20 mouse cellular contexts compared by ENCODE assay signal in genomic region chr17:43855132-43855531, GRCm38 (mm10). TPM values are rescaled to one million over a fixed set of nuclear protein-coding genes. Genes with fewer than 3 reads are reported as not detected.
DNase-seq lines count a peak whose midpoint lies in the region; ATAC-seq and TF ChIP-seq lines count a peak whose summit lies in the region.
"Had no signal": no experiment of that assay in that cellular context is flagged by ENCODE, and none has a peak within 500 bp of the region (broad histone marks: within the 10 kb centered on the region; RNA-seq: fewer than 3 reads in every experiment).

No protein-coding gene starts in this region.

- DNase-seq in cerebellum, adult 2 months: peak; percentile 43 to 86
- DNase-seq in cerebellum, postnatal 10 days: no peak
- peak; percentile 15 for DNase-seq in 3T3-L1 (ENCODE audit: low read depth, low spot score)
- DNase-seq in heart, adult 9 months (ENCODE audit: low spot score in 2 of 2): peak; percentile 59 to 75
- peak; percentile 93 for DNase-seq in heart, postnatal 0 days (ENCODE audit: low spot score)
- DNase-seq in layer of hippocampus, adult 11-12 months (ENCODE audit: low spot score): no peak
- DNase-seq: layer of hippocampus, postnatal 36 days; lung, embryonic 14.5 days; lung, postnatal 4 days; thymus, postnatal 4 days had no signal

- WGBS in cerebellum, adult 2 months: 12% methylated on average over 5 of the region's 5 CpGs
- 23% methylated on average over 5 of the region's 5 CpGs for WGBS in heart, postnatal 0 days
- 81% methylated on average over 5 of the region's 5 CpGs for WGBS in kidney, embryonic 14.5 days

- TF ChIP-seq CTCF in cerebellum, adult 2 months (IDR thresholded peaks at IDR 0.05; ENCODE audit: borderline replicate concordance, insufficient read depth, low read depth, low read length): no peak
- TF ChIP-seq CTCF in heart, postnatal 0 days (IDR thresholded peaks at IDR 0.05; ENCODE audit: low read depth): no peak

- ATAC-seq in heart, postnatal 0 days (ENCODE audit: insufficient read depth, low read depth): peak; percentile 91
- ATAC-seq in erythroblast, adult 5-6 weeks (replicated peaks; ENCODE audit: low FRiP score, poor library complexity, severe bottlenecking): no peak
- no peak for ATAC-seq in kidney, embryonic 14.5 days (ENCODE audit: low FRiP score, low TSS enrichment)
- ATAC-seq: inflammation-experienced regulatory T-cells, adult 6 months had no signal

- H3K9me3 ChIP-seq in heart, postnatal 0 days (replicated peaks; ENCODE audit: control insufficient read depth, low read length): no peaks in the 10 kb centered on the region
- no peaks in the 10 kb centered on the region for H3K9me3 ChIP-seq in kidney, embryonic 14.5 days (ENCODE audit: control insufficient read depth, low read length)
- H3K9me3 ChIP-seq: forebrain, embryonic 10.5 days; hindbrain, embryonic 12.5 days; kidney, embryonic 15.5 days; neural tube, embryonic 13.5 days had no signal

- no peak overlapping the region for H3K4me3 ChIP-seq in cerebellum, adult 2 months (replicated peaks; ENCODE audit: insufficient read depth, low read depth, low read length)
- H3K4me3 ChIP-seq in heart, postnatal 0 days (ENCODE audit: low read depth, low read length): no peak overlapping the region
- no peak overlapping the region for H3K4me3 ChIP-seq in kidney, embryonic 14.5 days (ENCODE audit: low read length)
- H3K4me3 ChIP-seq: forebrain, embryonic 10.5 days; hindbrain, embryonic 12.5 days; kidney, embryonic 15.5 days; neural tube, embryonic 13.5 days had no signal

- no peak overlapping the region for H3K9ac ChIP-seq in heart, postnatal 0 days (replicated peaks; ENCODE audit: low read depth, low read length)
- no peak overlapping the region for H3K9ac ChIP-seq in kidney, embryonic 14.5 days (ENCODE audit: low read depth, low read length)
- H3K9ac ChIP-seq: hindbrain, embryonic 12.5 days; kidney, embryonic 15.5 days; lung, embryonic 14.5 days; neural tube, embryonic 13.5 days had no signal

- H3K36me3 ChIP-seq in heart, postnatal 0 days (replicated peaks; ENCODE audit: control insufficient read depth, insufficient read depth, low read length): no peaks in the 10 kb centered on the region
- no peaks in the 10 kb centered on the region for H3K36me3 ChIP-seq in kidney, embryonic 14.5 days (ENCODE audit: control insufficient read depth, insufficient read depth, low read length)
- H3K36me3 ChIP-seq: forebrain, embryonic 10.5 days; hindbrain, embryonic 12.5 days; kidney, embryonic 15.5 days; neural tube, embryonic 13.5 days had no signal

- peaks cover 3% of the 10 kb centered on the region; the same call in 1 of the 2 replicates for H3K4me1 ChIP-seq in cerebellum, adult 2 months (ENCODE audit: control insufficient read depth, insufficient read depth, low read length)
- H3K4me1 ChIP-seq in heart, postnatal 0 days (ENCODE audit: control insufficient read depth, insufficient read depth): peaks cover 16% of the 10 kb centered on the region
- no peaks in the 10 kb centered on the region for H3K4me1 ChIP-seq in kidney, embryonic 14.5 days (ENCODE audit: control insufficient read depth, insufficient read depth, low read length)
- H3K4me1 ChIP-seq: forebrain, embryonic 10.5 days; hindbrain, embryonic 12.5 days; kidney, embryonic 15.5 days had no signal

- TF ChIP-seq EP300 in heart, postnatal 0 days (IDR thresholded peaks at IDR 0.05; ENCODE audit: low read depth): peak; percentile 51; the same call in 1 of the 2 replicates

- no peak for TF ChIP-seq POLR2A in cerebellum, adult 2 months (IDR thresholded peaks at IDR 0.05; ENCODE audit: borderline replicate concordance, insufficient read depth, low read length)

- H3K27ac ChIP-seq in cerebellum, adult 2 months (ENCODE audit: insufficient read depth, low read length): 0 out of 2 replicates have a peak overlapping the region, but pooled peaks have one; percentile 24
- peak overlapping the region; percentile 83 for H3K27ac ChIP-seq in heart, postnatal 0 days (ENCODE audit: low read depth)
- H3K27ac ChIP-seq in kidney, embryonic 14.5 days (ENCODE audit: low read depth, low read length): no peak overlapping the region
- H3K27ac ChIP-seq: forebrain, embryonic 10.5 days; hindbrain, embryonic 12.5 days; kidney, embryonic 15.5 days; neural tube, embryonic 13.5 days had no signal

- no peaks in the 10 kb centered on the region for H3K27me3 ChIP-seq in cerebellum, adult 2 months (ENCODE audit: control insufficient read depth, insufficient read depth, low read length)
- H3K27me3 ChIP-seq in heart, postnatal 0 days (ENCODE audit: control insufficient read depth, insufficient read depth, low read length): no peaks in the 10 kb centered on the region
- no peaks in the 10 kb centered on the region for H3K27me3 ChIP-seq in kidney, embryonic 14.5 days (ENCODE audit: control insufficient read depth, insufficient read depth, low read length)
- H3K27me3 ChIP-seq: hindbrain, embryonic 12.5 days; kidney, embryonic 15.5 days; neural tube, embryonic 13.5 days had no signal

- no peak overlapping the region for H3K4me2 ChIP-seq in heart, postnatal 0 days (ENCODE audit: low read depth, low read length)
- no peak overlapping the region for H3K4me2 ChIP-seq in kidney, embryonic 14.5 days (replicated peaks; ENCODE audit: low read depth, low read length)
- H3K4me2 ChIP-seq: hindbrain, embryonic 12.5 days; kidney, embryonic 15.5 days; liver, embryonic 11.5 days; lung, embryonic 14.5 days; midbrain, embryonic 11.5 days; neural tube, embryonic 13.5 days had no signal

RNA-seq across cellular contexts. Expression of gene Rcan2, which starts 54.0 kb away (rescaled TPM):
- polyA plus RNA-seq in cerebellum, adult 2 months (2012; rRNA removed): 171 and 206 TPM in 2 replicates
- 125 and 167 TPM in 2 replicates for total RNA-seq in heart, postnatal 0 days (2014; rRNA removed; ENCODE audit: low replicate concordance)
- 83.8 and 94.3 TPM in 2 replicates for polyA plus RNA-seq in heart, postnatal 0 days (2015; fragmentation: Nextera tagmentation; extraction: Ambion mirVana)
- not detected in 2 replicates for total RNA-seq in erythroblast, adult 5-6 weeks (2015; ENCODE audit: low replicate concordance)
- not detected in 2 replicates for total RNA-seq in erythroblast, adult 5-6 weeks (2017; ENCODE audit: low replicate concordance)
- 1.9 and 3.0 TPM in 2 replicates for polyA plus RNA-seq in kidney, embryonic 14.5 days (2014; fragmentation: Nextera tagmentation; extraction: Ambion mirVana)
- total RNA-seq: monocyte, adult 5-6 weeks had no signal
- polyA plus RNA-seq: inflammation-experienced regulatory T-cells, adult 6 months had no signal

Comparison
In these comparisons a context has a peak if more than half of its experiments do, and no peak if none do; other contexts are left out.
1. DNase-seq: peak in cerebellum, adult 2 months (2 of 2), 3T3-L1 (single experiment), heart, adult 9 months (2 of 2) and heart, postnatal 0 days (single experiment); none in cerebellum, postnatal 10 days (0 of 2) and layer of hippocampus, adult 11-12 months (single experiment).
2. RNA of gene Rcan2, which starts 54.0 kb away (polyA plus RNA-seq): 171 to 206 TPM in cerebellum, adult 2 months and 83.8 to 94.3 TPM in heart, postnatal 0 days; 1.9 to 3.0 TPM in kidney, embryonic 14.5 days; every median in the first group is over 10 times any median in the second.